Mouse (Mus musculus) hindbrain, embryonic 14.5 days (tissue): ENCODE results near the gene Dynll1. TPM values are rescaled to one million over a fixed set of nuclear protein-coding genes. Genes with fewer than 3 reads are reported as not detected.

ENCODE experiments used
- ATAC-seq: fragments of 200-750 bp; cut with Nextera tagmentation; 2 replicates; pipeline ENCODE4 v1.8.0; 2017; ENCODE audit warnings: moderate number of reproducible peaks, mild to moderate bottlenecking, moderate TSS enrichment, moderate library complexity; ENCODE audit not compliant: low FRiP score
- DNase-seq: peaks from one replicate; pipeline ENCODE4 v3.0.0-alpha.2; 2015; ENCODE audit warnings: low spot score
- H3K27ac ChIP-seq: fragments of 300-500 bp; sonication (generic); 2 replicates; pipeline ENCODE4 v1.5.1; 2014; ENCODE audit warnings: mild to moderate bottlenecking, moderate library complexity
- H3K27me3 ChIP-seq: fragments of 300-500 bp; sonication (generic); 2 replicates; pipeline ENCODE4 v1.6.1; 2014; ENCODE audit warnings: mild to moderate bottlenecking, low read length, mixed read lengths; ENCODE audit not compliant: control insufficient read depth, insufficient read depth
- H3K36me3 ChIP-seq: fragments of 300-500 bp; sonication (generic); replicated peaks from 2 replicates; pipeline ENCODE4 v1.6.1; 2014; ENCODE audit not compliant: control insufficient read depth, insufficient read depth
- H3K4me1 ChIP-seq: fragments of 300-500 bp; sonication (generic); replicated peaks from 2 replicates; pipeline ENCODE4 v1.6.1; 2014; ENCODE audit warnings: antibody characterized with exemption, low read length, mixed read lengths; ENCODE audit not compliant: control insufficient read depth, insufficient read depth
- H3K4me2 ChIP-seq: fragments of 300-500 bp; sonication (generic); replicated peaks from 2 replicates; pipeline ENCODE4 v1.6.1; 2014; ENCODE audit warnings: mild to moderate bottlenecking, moderate library complexity
- H3K4me3 ChIP-seq: fragments of 300-500 bp; sonication (generic); replicated peaks from 2 replicates; pipeline ENCODE4 v1.5.1; 2014; ENCODE audit warnings: mild to moderate bottlenecking, low read length
- H3K9ac ChIP-seq: fragments of 300-500 bp; sonication (generic); 2 replicates; pipeline ENCODE4 v1.6.1; 2014
- H3K9me3 ChIP-seq: fragments of 300-500 bp; sonication (generic); 2 replicates; pipeline ENCODE4 v1.6.1; 2016; ENCODE audit warnings: low read length; ENCODE audit not compliant: control insufficient read depth
- WGBS: fragments of 180-500 bp; shearing (Covaris S2); extraction: QIAGEN DNeasy Blood & Tissue Kit; methylation state at CpG from one replicate; pipeline ENCODE4 v1.1.7; 2014; 5-methylcytosine and 5-hydroxymethylcytosine counted together
- polyA plus RNA-seq: library from polyadenylated mRNA; unstranded; fragments of >200 nt; fragmentation: Nextera tagmentation; extraction: Ambion mirVana; gene quantifications from 2 replicates; pipeline ENCODE4 v1.2.1, GENCODE M21; 2014

Dynll1 gene
- polyA plus RNA-seq, 1 experiment from 2014 or later = 1,269 TPM

- H3K9me3 ChIP-seq = no peaks in the 10 kb centered on the region
- peaks cover 24% of the 10 kb centered on the region for H3K4me1 ChIP-seq
- peak; percentile 91 for ATAC-seq
- peaks cover 17% of the 10 kb centered on the region for H3K36me3 ChIP-seq
- peak within 1 kb of the TSS; percentile 87 for H3K27ac ChIP-seq
- H3K4me2 ChIP-seq = peak within 1 kb of the TSS; percentile 60
- peak within 1 kb of the TSS; percentile 90 for H3K4me3 ChIP-seq
- peak; percentile 100 for DNase-seq
- WGBS = 15% methylated on average over 26 of the region's 26 CpGs
- no peaks in the 10 kb centered on the region for H3K27me3 ChIP-seq
- peak within 1 kb of the TSS; percentile 96 for H3K9ac ChIP-seq
Observed at GRCm38 (mm10) chr5:115272812-115273548, 27.8 kb downstream of the Dynll1 start, which contains the start of gene Rnf10. TSS of gene Rnf10 (minus strand) at chr5:115272898.

GRCm38 (mm10) chr5:115271931-115272811 is 28.6 kb downstream of the Dynll1 start:
- peak overlapping the region; percentile 87 for H3K27ac ChIP-seq
- H3K4me1 ChIP-seq = peaks cover 24% of the 10 kb centered on the region
- H3K27me3 ChIP-seq = no peaks in the 10 kb centered on the region
- peaks cover 17% of the 10 kb centered on the region for H3K36me3 ChIP-seq
- peak overlapping the region; percentile 60 for H3K4me2 ChIP-seq
- peak; percentile 26 for DNase-seq
- ATAC-seq = peak; percentile 61
- H3K9ac ChIP-seq = peak overlapping the region; percentile 96
- WGBS = under 1% methylated on average over 69 of the region's 77 CpGs
- H3K4me3 ChIP-seq = peak overlapping the region; percentile 90
- no peaks in the 10 kb centered on the region for H3K9me3 ChIP-seq

DNA sequence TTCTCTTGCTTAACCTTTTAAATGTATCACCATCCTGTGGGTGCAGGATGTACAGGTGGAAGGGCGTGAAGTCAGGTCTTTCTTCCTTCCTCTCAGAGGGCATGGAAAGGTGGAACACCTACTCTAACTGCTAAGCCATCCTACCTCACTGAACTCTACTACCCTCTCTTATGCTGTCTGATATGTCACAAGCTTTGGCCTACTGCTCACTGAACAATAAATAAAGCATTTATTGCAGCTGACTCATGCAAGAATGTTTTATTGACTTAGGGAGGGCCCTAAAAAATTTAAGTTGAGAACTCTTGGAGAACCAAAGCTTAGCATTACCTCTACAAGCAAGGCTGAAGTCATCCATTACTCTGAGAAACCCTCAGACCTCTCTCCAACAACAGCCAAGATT is 30.8 kb downstream of the Dynll1 start:
- peaks cover 24% of the 10 kb centered on the region for H3K4me1 ChIP-seq

GRCm38 (mm10) chr5:115268266-115268665 is 32.5 kb downstream of the Dynll1 start:
- no peaks in the 10 kb centered on the region for H3K9me3 ChIP-seq
- H3K4me2 ChIP-seq = no peak overlapping the region
- DNase-seq (no peak), ATAC-seq (no peak)
- no peak overlapping the region for H3K4me3 ChIP-seq
- H3K27me3 ChIP-seq = no peaks in the 10 kb centered on the region
- 61% methylated on average over 3 of the region's 3 CpGs for WGBS
- no peak overlapping the region for H3K9ac ChIP-seq
- H3K27ac ChIP-seq = no peak overlapping the region
- peaks cover 30% of the 10 kb centered on the region for H3K36me3 ChIP-seq
- H3K4me1 ChIP-seq = peaks cover 21% of the 10 kb centered on the region

More for the DNA sequence above, 30.8 kb downstream of the Dynll1 start:
- no peaks in the 10 kb centered on the region for H3K27me3 ChIP-seq
- no peak overlapping the region; the same call in 1 of the 2 replicates for H3K9ac ChIP-seq
- DNase-seq (no peak), ATAC-seq (no peak)
- no peak overlapping the region for H3K27ac ChIP-seq
- no peaks in the 10 kb centered on the region for H3K9me3 ChIP-seq
- WGBS = 90% methylated on average over 1 of the region's 1 CpGs
- H3K4me3 ChIP-seq = peak overlapping the region; percentile 90
- peaks cover 25% of the 10 kb centered on the region for H3K36me3 ChIP-seq
- peak overlapping the region; percentile 60 for H3K4me2 ChIP-seq

DNA sequence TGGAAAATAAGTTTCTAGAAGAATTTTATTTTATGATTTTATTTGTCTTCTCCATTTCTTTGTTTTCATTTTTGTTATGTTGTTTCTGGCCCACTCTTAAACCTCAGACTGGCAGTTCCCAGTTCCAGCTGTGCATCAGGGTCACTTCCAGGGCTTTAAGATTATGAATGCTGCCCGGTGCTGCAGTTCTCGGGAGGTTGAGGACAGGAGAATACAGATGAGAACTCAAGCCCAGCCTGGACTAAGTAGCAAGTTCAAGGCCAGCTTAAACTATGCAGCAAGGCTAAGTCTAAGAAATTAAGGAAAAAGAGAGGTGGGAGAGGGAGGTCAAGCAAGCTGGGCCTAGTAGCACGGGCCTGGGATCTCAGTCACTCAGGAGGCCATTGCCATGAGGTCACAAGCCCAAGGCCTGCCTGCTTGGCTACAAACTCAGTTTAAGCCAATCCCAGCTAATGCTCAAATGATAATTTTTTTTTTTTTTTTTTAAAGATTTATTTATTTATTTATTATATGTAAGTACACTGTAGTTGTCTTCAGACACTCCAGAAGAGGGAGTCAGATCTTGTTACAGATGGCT is 33.2 kb downstream of the Dynll1 start:
- no peaks in the 10 kb centered on the region for H3K9me3 ChIP-seq
- no peak overlapping the region for H3K4me3 ChIP-seq
- ATAC-seq (no peak), DNase-seq (no peak)
- H3K9ac ChIP-seq = no peak overlapping the region
- peaks cover 35% of the 10 kb centered on the region for H3K36me3 ChIP-seq
- H3K27me3 ChIP-seq = no peaks in the 10 kb centered on the region
- no peak overlapping the region for H3K27ac ChIP-seq
- WGBS = 83% methylated on average over 3 of the region's 3 CpGs
- H3K4me2 ChIP-seq = no peak overlapping the region
- peaks cover 19% of the 10 kb centered on the region for H3K4me1 ChIP-seq

GRCm38 (mm10) chr5:115266787-115267468 is 33.9 kb downstream of the Dynll1 start:
- H3K9ac ChIP-seq = no peak overlapping the region
- no peaks in the 10 kb centered on the region for H3K9me3 ChIP-seq
- H3K4me3 ChIP-seq = no peak overlapping the region
- DNase-seq (no peak), ATAC-seq (no peak)
- H3K27me3 ChIP-seq = no peaks in the 10 kb centered on the region
- H3K27ac ChIP-seq = no peak overlapping the region
- WGBS = 88% methylated on average over 8 of the region's 8 CpGs
- H3K4me2 ChIP-seq = no peak overlapping the region
- peaks cover 35% of the 10 kb centered on the region for H3K36me3 ChIP-seq
- peaks cover 19% of the 10 kb centered on the region for H3K4me1 ChIP-seq

DNA sequence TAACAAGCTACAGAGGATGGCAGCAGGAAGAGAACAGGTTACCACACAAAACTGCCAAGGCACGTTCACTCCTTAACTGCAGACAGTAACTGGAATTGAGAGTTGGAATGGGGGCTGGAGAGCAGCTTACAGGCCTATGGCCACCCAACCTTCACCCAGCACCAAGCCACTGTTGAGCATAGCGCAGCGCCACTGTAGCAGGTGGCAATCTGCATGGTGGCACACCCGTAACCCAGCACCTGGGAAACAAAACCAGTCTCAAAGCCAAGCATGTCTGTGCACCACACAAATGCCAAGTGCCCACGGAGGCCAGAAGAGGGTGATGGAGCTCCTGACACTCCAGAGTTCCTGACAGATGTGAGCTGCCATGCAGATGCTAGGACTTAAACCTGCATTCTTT is 34.5 kb downstream of the Dynll1 start:
- H3K36me3 ChIP-seq = peaks cover 35% of the 10 kb centered on the region
- H3K27me3 ChIP-seq = no peaks in the 10 kb centered on the region
- 92% methylated on average over 5 of the region's 5 CpGs for WGBS
- DNase-seq (no peak), ATAC-seq (no peak)
- H3K4me1 ChIP-seq = peaks cover 19% of the 10 kb centered on the region
- H3K9me3 ChIP-seq = no peaks in the 10 kb centered on the region
- H3K4me2 ChIP-seq = no peak overlapping the region
- H3K9ac ChIP-seq = no peak overlapping the region
- no peak overlapping the region for H3K27ac ChIP-seq
- H3K4me3 ChIP-seq = no peak overlapping the region

DNA sequence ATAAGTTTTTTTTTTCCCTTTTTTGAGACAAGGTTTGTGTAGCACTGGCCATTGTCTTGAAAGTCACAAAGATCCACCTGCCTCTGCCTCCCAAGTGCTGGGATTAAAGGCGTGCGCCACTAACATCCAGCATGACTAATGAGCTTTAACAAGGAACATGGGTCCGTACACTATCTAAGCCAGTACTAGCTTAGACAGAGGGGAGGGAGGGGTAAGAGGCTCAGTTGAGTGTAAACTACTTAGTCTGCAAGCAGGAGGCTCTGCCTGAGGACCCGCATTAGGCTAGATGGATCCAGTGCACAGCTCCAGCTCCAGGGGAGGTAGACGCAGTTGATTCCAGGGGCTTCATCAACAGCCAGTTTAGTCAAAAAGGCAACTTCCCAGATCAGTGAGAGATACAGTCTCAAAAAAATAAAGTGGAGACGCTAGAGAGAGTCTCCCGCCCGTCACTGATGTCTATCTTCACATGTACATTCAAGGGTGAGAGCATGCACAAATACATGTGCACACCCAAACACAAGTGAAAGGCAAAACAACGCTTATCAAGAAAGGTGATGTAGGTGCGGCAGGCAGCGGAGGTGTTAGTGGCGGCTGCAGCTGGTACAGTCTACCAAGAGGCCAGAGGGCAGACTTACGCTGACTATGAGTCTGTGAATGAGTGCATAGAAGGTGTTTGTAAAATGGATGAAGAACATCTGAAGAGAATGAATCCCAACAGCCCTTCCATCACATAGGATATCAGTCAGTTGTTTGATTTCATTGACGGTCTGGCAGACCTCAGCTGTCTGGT is 38.1 kb downstream of the Dynll1 start:
- ATAC-seq (no peak), DNase-seq (no peak)
- no peaks in the 10 kb centered on the region for H3K9me3 ChIP-seq
- WGBS = 85% methylated on average over 14 of the region's 14 CpGs
- peaks cover 47% of the 10 kb centered on the region for H3K36me3 ChIP-seq
- no peak overlapping the region for H3K4me3 ChIP-seq
- H3K4me1 ChIP-seq = no peaks in the 10 kb centered on the region
- no peak overlapping the region for H3K4me2 ChIP-seq
- H3K9ac ChIP-seq = no peak overlapping the region
- no peaks in the 10 kb centered on the region for H3K27me3 ChIP-seq
- H3K27ac ChIP-seq = no peak overlapping the region
